Mouse (Mus musculus): Measurements from ENCODE around the gene T2.
"Not testable (repeated sequence)": the region's sequence is repeated elsewhere in the genome, so short reads cannot be mapped to it uniquely, and the experiment has no call there.

The T2 gene

DNA sequence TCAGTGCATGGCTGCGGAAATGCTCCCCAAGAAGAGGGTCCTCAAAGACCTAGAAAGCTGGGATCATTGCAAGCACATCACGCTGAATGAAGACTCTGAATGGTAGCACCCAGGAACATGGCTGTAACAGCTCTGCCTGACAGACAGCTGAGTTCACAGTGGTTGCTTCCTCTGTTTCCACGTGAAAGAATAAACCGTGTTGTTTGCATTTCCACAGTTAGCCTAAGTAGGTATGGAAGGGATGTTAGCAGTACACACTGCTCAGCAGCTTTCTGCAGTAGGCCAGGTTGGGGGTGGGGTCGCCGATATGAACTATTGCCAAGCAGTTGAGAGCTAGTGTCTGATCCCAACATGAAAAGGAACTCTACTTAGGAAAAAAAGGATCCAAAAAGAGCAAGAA lies at the start of gene T2:
Gene T2 (plus strand): TSS at position 301 of the 400 bp plus-strand sequence.
- no peak for DNase-seq

DNA sequence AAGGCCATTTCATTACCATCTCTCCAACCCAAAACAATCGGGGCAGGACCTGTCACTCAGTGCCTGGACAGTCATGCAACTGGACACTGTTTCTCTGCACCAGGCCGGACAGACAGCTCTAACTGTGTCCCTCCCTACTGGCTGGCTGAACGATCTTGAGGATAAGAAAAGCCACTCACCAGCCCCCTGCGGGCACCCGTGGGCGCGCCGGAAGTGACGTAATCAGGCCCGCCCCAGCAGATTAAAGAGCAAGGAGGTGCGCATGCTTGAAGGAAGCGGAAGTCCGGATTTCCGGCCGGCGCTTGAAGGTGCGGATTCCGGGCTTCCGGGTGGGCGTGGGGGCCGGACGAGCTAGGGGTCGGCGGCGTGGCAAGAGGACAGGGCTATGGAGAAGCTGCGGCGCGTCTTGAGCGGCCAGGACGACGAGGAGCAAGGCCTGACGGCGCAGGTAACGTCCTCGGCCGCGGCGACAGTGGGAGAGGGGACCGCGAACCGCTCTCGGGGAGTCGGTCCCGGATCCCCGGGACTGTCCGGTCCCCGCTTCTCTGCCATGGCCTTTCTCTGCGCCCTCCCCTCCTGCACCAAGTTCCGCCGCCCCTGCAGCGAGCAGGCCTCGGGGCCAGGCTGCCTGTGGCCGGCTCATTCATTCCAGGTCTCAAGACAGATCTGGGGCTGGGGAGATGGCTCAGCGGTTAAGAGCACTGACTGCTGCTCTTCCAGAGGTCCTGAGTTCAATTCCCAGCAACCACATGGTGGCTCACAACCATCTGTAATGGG lies 44.8 kb upstream of the T2 start, which contains the start of gene Sft2d1:
Gene Sft2d1 (plus strand): TSS at position 265 of the 777 bp plus-strand sequence.
- peak; percentile 97 to 98 for DNase-seq

- DNase-seq = peak; percentile 28 to 37
Measured at GRCm38 (mm10) chr17:8311751-8312150, 44.0 kb upstream of the T2 start.

- no peak for DNase-seq
Measured at GRCm38 (mm10) chr17:8313976-8314375, 41.8 kb upstream of the T2 start.

- DNase-seq = peak; percentile 49 to 54
Measured at GRCm38 (mm10) chr17:8316251-8316650, 39.5 kb upstream of the T2 start.

- not testable (repeated sequence) for DNase-seq
Measured at GRCm38 (mm10) chr17:8326877-8327276, 28.9 kb upstream of the T2 start.

DNA sequence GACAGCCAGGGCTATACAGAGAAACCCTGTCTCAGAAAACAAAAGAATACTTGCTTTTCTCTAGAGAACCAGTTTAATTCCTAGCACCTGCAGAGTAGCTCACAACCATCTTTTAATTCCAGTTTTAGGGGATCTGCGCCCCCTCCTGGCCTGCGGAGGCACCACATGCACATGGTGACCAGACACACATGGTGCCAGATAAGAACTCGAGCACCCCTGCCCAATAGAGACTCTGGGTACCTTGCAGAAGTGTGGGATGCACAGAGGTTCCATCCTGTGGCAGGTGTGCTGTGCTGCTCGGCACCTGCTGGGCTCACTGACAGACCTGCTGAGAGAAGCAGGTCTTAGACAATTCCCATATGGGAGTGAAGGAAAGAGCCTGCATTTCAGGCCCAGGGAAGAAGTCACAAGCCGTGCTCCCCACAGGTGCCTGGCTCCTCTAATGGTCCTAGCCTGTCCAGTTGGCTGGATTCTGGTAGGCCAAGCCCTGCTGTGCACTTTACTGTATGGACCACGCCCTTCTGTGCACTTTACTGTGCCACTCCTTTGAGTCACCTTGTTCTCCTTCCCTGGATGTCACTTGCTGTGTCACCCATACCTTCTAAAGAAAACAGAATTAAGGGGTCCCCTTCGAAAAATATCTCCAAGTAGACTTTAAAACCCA lies 27.1 kb upstream of the T2 start:
- peak; percentile 47 to 56 for DNase-seq

GRCm38 (mm10) chr17:8330602-8331001 lies 25.2 kb upstream of the T2 start:
- no peak for DNase-seq

DNA sequence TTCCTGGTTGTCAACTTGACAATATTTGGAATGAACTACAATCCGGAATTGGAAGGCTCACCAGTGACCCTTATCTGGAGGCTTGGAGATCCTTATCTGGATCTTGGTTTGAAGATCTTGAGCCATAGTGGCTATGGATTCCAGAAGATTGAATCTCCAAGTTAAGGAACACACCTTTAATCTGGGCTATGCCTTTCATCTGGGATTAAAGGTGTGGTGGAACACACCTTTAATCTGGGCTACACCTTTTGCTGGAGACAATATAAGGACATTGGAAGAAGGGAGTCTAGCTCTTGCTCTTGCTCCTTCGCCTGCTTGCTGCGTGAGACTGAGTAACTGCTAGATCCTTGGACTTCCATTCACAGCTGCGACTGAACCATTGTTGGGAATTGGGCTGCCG lies 18.6 kb upstream of the T2 start, which contains the start of gene Prr18:
Gene Prr18 (plus strand): TSS at position 301 of the 400 bp plus-strand sequence.
- not testable (repeated sequence) for DNase-seq

DNA sequence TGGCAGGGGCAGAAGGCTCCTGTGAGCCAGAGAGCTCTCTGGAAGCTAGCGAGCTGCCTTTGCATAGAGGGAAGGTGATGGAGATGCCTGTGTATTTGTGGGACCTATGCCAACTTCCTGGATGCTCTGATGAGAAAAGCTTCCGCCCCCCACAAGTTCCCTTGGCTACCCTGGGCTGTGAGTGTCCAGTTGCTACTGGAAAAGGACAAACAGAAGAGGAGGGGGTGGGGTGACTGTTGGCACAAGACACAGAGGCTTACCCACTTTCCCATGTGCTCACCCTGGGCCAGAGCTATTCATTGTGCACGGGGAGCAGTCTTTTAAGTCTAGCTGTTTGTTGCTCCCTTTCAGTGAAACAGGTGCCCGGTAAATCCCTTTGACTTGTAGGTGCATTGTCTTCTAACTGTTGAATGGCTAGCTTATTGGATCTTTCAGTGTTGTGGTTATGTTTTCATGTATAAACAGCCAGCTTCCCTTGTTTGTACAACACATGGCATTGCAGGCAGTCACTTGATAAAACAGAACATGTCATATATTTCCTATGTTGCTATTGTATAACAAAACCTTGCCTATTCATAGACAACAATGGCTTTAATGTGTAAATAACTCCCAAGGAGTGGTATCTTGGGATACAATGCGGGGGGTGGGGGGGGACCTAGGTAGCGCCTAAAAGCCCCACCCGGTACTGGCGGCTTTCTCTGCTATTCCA lies 16.0 kb upstream of the T2 start:
- DNase-seq = no peak

- DNase-seq = peak; percentile 17 to 21
Measured at GRCm38 (mm10) chr17:8340407-8341359, 15.1 kb upstream of the T2 start.

- DNase-seq = peak in 1 of 2 experiments; percentile 3
Measured at GRCm38 (mm10) chr17:8341360-8341963, 14.3 kb upstream of the T2 start.

- DNase-seq = peak in 1 of 2 experiments; percentile 17
Measured at GRCm38 (mm10) chr17:8342706-8343105, 13.1 kb upstream of the T2 start.

DNA sequence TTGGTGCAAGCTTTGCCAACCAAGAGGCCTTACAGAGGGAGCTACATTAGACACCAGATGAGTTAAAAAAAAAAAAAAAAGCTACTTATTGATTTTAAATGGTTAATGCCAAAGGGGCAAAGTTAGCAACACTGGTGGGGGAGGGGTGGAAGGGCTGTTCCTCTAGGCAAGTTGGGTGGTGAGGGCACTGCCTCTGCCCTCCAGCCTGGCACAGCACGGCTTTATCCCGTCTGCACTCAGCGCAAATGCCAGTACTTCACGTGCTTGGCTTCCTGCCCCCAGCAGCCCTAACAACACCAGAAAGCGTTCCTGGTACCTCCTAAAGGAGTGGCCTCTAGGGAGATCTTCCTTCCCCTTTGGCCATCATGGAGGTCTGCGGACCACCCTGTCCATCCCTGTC lies 12.4 kb upstream of the T2 start:
- DNase-seq = no peak

- no peak for DNase-seq
Measured at GRCm38 (mm10) chr17:8347765-8348285, 8.0 kb upstream of the T2 start.

- DNase-seq = no peak
Measured at GRCm38 (mm10) chr17:8348941-8349340, 6.9 kb upstream of the T2 start.

GRCm38 (mm10) chr17:8351088-8351487 lies 4.7 kb upstream of the T2 start:
- no peak for DNase-seq

DNA sequence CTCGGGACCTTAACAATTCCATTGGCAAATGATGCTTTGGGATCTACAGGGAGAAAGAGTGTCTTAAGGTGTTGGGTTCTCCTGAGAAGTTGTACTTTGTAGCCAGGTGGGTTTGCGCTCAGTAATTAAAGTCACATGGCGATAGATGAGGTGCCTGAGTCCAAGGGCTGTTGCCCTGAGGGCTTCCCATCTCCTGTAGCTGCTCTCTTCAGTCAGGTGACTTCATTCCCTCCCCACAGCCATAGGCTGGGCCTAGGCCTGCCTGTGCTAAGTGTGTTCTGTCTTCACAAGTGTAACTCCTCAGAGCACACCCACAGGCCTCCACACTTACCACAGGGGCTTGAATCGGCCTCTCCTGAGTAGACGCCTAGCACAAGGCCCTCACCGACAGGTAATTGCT lies 1.7 kb downstream of the T2 start:
- no peak for DNase-seq

DNA sequence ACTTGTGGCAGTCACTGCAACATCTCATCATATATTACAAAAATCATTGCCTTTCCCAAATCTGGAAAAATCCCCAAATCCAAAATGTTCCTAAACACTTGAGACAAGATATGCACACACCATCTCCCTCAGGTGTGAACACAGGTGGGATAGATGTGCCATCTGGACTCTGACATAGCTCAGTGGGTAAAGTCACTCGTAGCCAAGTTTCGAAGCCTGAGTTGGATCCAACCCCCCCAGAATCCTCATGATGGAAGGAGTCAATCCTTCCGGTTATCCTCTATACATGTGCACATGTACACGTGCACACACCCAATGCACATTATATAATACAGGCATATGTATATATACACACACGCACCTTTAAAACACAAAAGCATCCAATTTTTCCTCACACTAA lies 5.1 kb downstream of the T2 start:
- no peak for DNase-seq

DNA sequence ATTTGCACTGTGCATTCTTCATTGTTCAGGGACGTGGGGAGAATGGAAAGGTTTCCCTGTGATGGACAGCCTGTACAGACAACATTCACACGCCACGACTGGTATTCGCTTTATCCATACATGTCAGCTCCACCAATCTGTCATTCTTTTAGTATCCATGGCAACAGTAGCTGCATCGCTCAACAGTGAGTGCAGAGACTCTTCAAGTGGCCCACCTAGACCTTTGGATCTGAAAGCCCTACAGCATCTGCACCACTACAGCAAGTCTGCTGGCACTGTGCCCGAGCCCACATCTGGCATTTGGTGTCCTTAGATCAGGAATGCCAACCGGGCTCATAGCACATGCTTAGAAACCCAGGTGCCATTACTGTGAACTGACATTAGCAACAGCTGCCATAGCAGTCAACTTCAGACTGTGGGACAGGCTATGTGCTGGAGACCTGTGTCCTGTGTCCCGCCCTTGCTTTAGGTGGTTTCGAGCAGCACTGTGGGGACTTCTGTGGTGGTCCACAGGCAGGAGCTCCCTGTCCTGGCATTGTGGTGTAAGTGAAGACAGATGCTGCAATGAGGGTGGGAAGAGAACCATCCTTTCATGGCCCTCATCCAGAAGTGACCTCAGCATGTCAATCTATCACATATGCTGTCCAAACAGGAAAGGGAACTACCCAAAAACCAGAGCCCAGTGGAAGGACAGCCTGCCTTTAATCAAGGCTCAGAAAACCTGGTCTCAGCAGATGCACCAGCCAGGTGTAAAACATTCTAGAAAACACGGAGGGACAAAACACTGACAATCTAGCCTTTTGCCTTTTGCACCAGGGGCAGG lies 5.7 kb downstream of the T2 start:
- DNase-seq = no peak
